Mouse (Mus musculus): Measurements from ENCODE around the gene Gm11639.

DNA sequence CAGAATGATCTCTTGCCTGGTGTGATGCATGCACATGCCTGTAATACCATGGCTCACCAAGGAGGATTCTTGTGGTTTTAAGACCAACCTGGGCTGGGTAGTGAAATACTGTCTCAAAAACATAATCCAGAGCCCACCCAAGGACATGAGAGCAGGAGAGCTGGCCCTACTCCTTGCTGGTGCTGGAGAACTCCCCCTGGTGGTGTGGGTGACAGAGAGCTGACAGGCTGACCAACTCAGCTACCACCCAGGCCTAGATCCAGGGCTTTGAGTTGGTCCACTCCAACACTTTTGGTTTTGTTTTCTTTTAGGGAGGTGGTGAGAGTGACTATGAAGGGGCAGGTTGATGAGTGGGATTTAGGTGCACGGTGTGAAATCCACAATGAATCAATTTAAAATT, 349.6 kb downstream of the Gm11639 start:
- TF ChIP-seq CTCF (conservative IDR thresholded peaks at IDR 0.05; ENCODE audit: low read length) (no peak), POU5F1 (IDR thresholded peaks at IDR 0.05; ENCODE audit: borderline replicate concordance, low read length) (no peak), NANOG (IDR thresholded peaks at IDR 0.05; ENCODE audit: borderline replicate concordance, low read length) (no peak)
